Mouse (Mus musculus) heart, adult 2 months (tissue): ENCODE results near the gene Spata13.

Source experiments
- CTCF ChIP-seq: fragments of 200-600 bp; IDR thresholded peaks from 2 replicates; pipeline ENCODE4 v1.8.1; 2022; ENCODE audit warnings: antibody characterized with exemption, mild to moderate bottlenecking, moderate library complexity
- EP300 ChIP-seq: fragments of 200-500 bp; IDR thresholded peaks from 2 replicates; pipeline ENCODE4 v1.6.1; 2011; ENCODE audit warnings: low read depth, low read length, control low read depth; ENCODE audit not compliant: insufficient read depth
- POLR2A ChIP-seq: fragments of 200-500 bp; IDR thresholded peaks from 2 replicates; pipeline ENCODE4 v1.6.1; 2011; ENCODE audit warnings: mild to moderate bottlenecking, low read depth, low read length, control low read depth; ENCODE audit not compliant: insufficient read depth

GRCm38 (mm10) chr14:60589001-60589400 lies 44.8 kb upstream of the Spata13 start:
- no peak for TF ChIP-seq CTCF
- no peak for TF ChIP-seq POLR2A
- TF ChIP-seq EP300: no peak
